Mouse (Mus musculus): Measurements from ENCODE around the gene Igsf8. TPM values are rescaled to one million over a fixed set of nuclear protein-coding genes. Genes with fewer than 3 reads are reported as not detected.

Igsf8 gene
- polyA plus RNA-seq, 1 experiment from 2014 or later: 16.8 TPM

GRCm38 (mm10) chr1:172305635-172306034 lies 44.2 kb downstream of the Igsf8 start:
- Histone ChIP-seq H3K9me3 (replicated peaks) (no peaks in the 10 kb centered on the region), H3K9ac (no peak overlapping the region), H3K27ac (no peak overlapping the region), H3K27me3 (peaks cover 29% of the 10 kb centered on the region), H3K4me3 (replicated peaks) (no peak overlapping the region), H3K36me3 (no peaks in the 10 kb centered on the region), H3K4me2 (no peak overlapping the region), H3K4me1 (replicated peaks) (peaks cover 61% of the 10 kb centered on the region)
- ATAC-seq (ENCODE audit: low read depth) (no peak), DNase-seq (no peak)
- WGBS (ENCODE audit: insufficient replicate concordance): 43% methylated on average over 3 of the region's 3 CpGs

- ATAC-seq (ENCODE audit: low read depth) (no peak), DNase-seq (no peak)
- H3K4me1 ChIP-seq (replicated peaks): peaks cover 66% of the 10 kb centered on the region
- no peak overlapping the region for H3K9ac ChIP-seq
- WGBS (ENCODE audit: insufficient replicate concordance): 21% methylated on average over 4 of the region's 4 CpGs
- H3K9me3 ChIP-seq (replicated peaks): no peaks in the 10 kb centered on the region
- peaks cover 24% of the 10 kb centered on the region for H3K27me3 ChIP-seq
- H3K4me2 ChIP-seq: no peak overlapping the region
- no peak overlapping the region for H3K27ac ChIP-seq
- H3K4me3 ChIP-seq (replicated peaks): no peak overlapping the region
- no peaks in the 10 kb centered on the region for H3K36me3 ChIP-seq
Observed at GRCm38 (mm10) chr1:172306196-172306595, 44.8 kb downstream of the Igsf8 start.

GRCm38 (mm10) chr1:172306885-172307284 lies 45.4 kb downstream of the Igsf8 start:
- WGBS (ENCODE audit: insufficient replicate concordance): 67% methylated on average over 6 of the region's 6 CpGs
- H3K4me2 ChIP-seq: no peak overlapping the region
- DNase-seq: no peak
- ATAC-seq (ENCODE audit: low read depth): no peak
- no peaks in the 10 kb centered on the region for H3K36me3 ChIP-seq
- no peaks in the 10 kb centered on the region for H3K9me3 ChIP-seq (replicated peaks)
- H3K9ac ChIP-seq: no peak overlapping the region
- H3K27ac ChIP-seq: no peak overlapping the region
- H3K4me1 ChIP-seq (replicated peaks): peaks cover 72% of the 10 kb centered on the region
- H3K27me3 ChIP-seq: peaks cover 20% of the 10 kb centered on the region
- H3K4me3 ChIP-seq (replicated peaks): no peak overlapping the region

GRCm38 (mm10) chr1:172307936-172308335 lies 46.5 kb downstream of the Igsf8 start:
- H3K9ac ChIP-seq: no peak overlapping the region
- H3K36me3 ChIP-seq: no peaks in the 10 kb centered on the region
- no peak overlapping the region for H3K4me3 ChIP-seq (replicated peaks)
- peaks cover 10% of the 10 kb centered on the region; the same call in 1 of the 2 replicates for H3K27me3 ChIP-seq
- peaks cover 70% of the 10 kb centered on the region for H3K4me1 ChIP-seq (replicated peaks)
- no peak for DNase-seq
- H3K4me2 ChIP-seq: no peak overlapping the region
- no peaks in the 10 kb centered on the region for H3K9me3 ChIP-seq (replicated peaks)
- H3K27ac ChIP-seq: peak overlapping the region; percentile 39; the same call in 1 of the 2 replicates
- no peak for ATAC-seq (ENCODE audit: low read depth)
- WGBS (ENCODE audit: insufficient replicate concordance): 66% methylated on average over 10 of the region's 10 CpGs

GRCm38 (mm10) chr1:172308409-172308808 lies 47.0 kb downstream of the Igsf8 start:
- H3K9ac ChIP-seq: no peak overlapping the region
- no peak for DNase-seq
- no peak overlapping the region for H3K4me2 ChIP-seq
- H3K27me3 ChIP-seq: peaks cover 5% of the 10 kb centered on the region; the same call in 1 of the 2 replicates
- peaks cover 70% of the 10 kb centered on the region for H3K4me1 ChIP-seq (replicated peaks)
- no peak overlapping the region for H3K4me3 ChIP-seq (replicated peaks)
- peak overlapping the region; percentile 39; the same call in 1 of the 2 replicates for H3K27ac ChIP-seq
- WGBS (ENCODE audit: insufficient replicate concordance): 83% methylated on average over 1 of the region's 1 CpGs
- no peaks in the 10 kb centered on the region for H3K36me3 ChIP-seq
- no peaks in the 10 kb centered on the region for H3K9me3 ChIP-seq (replicated peaks)
- ATAC-seq (ENCODE audit: low read depth): no peak

GRCm38 (mm10) chr1:172309699-172310398 lies 48.4 kb downstream of the Igsf8 start:
- Histone ChIP-seq H3K9ac (peak overlapping the region; percentile 65), H3K27me3 (no peaks in the 10 kb centered on the region), H3K36me3 (no peaks in the 10 kb centered on the region), H3K4me2 (peak overlapping the region; percentile 67), H3K9me3 (replicated peaks) (no peaks in the 10 kb centered on the region), H3K4me1 (replicated peaks) (peaks cover 58% of the 10 kb centered on the region), H3K27ac (peak overlapping the region; percentile 51; the same call in 1 of the 2 replicates), H3K4me3 (replicated peaks) (peak overlapping the region; percentile 39)
- ATAC-seq (ENCODE audit: low read depth) (peak; percentile 42), DNase-seq (peak; percentile 80)
- 1% methylated on average over 14 of the region's 14 CpGs for WGBS (ENCODE audit: insufficient replicate concordance)

GRCm38 (mm10) chr1:172311248-172311906 lies 49.9 kb downstream of the Igsf8 start:
- DNase-seq: peak; percentile 35
- Histone ChIP-seq H3K4me1 (replicated peaks) (peaks cover 43% of the 10 kb centered on the region), H3K27me3 (no peaks in the 10 kb centered on the region), H3K36me3 (no peaks in the 10 kb centered on the region), H3K9ac (peak overlapping the region; percentile 76), H3K4me3 (replicated peaks) (peak overlapping the region; percentile 75), H3K4me2 (peak overlapping the region; percentile 96), H3K27ac (peak overlapping the region; percentile 83), H3K9me3 (replicated peaks) (no peaks in the 10 kb centered on the region)
- 1% methylated on average over 23 of the region's 23 CpGs for WGBS (ENCODE audit: insufficient replicate concordance)
- peak; percentile 16 for ATAC-seq (ENCODE audit: low read depth)

- ATAC-seq (ENCODE audit: low read depth): peak; percentile 90
Observed at GRCm38 (mm10) chr1:172311921-172312767, 50.7 kb downstream of the Igsf8 start.

GRCm38 (mm10) chr1:172312768-172313561 lies 51.5 kb downstream of the Igsf8 start:
- peaks cover 43% of the 10 kb centered on the region for H3K4me1 ChIP-seq (replicated peaks)
- H3K9me3 ChIP-seq (replicated peaks): no peaks in the 10 kb centered on the region
- 0 out of 2 replicates have a peak overlapping the region, but pooled peaks have one; percentile 6 for H3K27ac ChIP-seq
- peak overlapping the region; percentile 80 for H3K9ac ChIP-seq
- no peaks in the 10 kb centered on the region for H3K27me3 ChIP-seq
- peak overlapping the region; percentile 96 for H3K4me2 ChIP-seq
- 11% methylated on average over 16 of the region's 16 CpGs for WGBS (ENCODE audit: insufficient replicate concordance)
- H3K4me3 ChIP-seq (replicated peaks): peak overlapping the region; percentile 75
- peaks cover 9% of the 10 kb centered on the region for H3K36me3 ChIP-seq
- DNase-seq (no peak), ATAC-seq (ENCODE audit: low read depth) (peak; percentile 49)

More at GRCm38 (mm10) chr1:172311921-172312767, 50.7 kb downstream of the Igsf8 start:
- DNase-seq: peak; percentile 86
- Histone ChIP-seq H3K4me1 (replicated peaks) (peaks cover 43% of the 10 kb centered on the region), H3K4me2 (peak overlapping the region; percentile 96), H3K36me3 (peaks cover under 1% of the 10 kb centered on the region; the same call in 1 of the 2 replicates), H3K27me3 (no peaks in the 10 kb centered on the region), H3K27ac (peak overlapping the region; percentile 83), H3K9me3 (replicated peaks) (no peaks in the 10 kb centered on the region), H3K4me3 (replicated peaks) (peak overlapping the region; percentile 75), H3K9ac (peak overlapping the region; percentile 80)
- under 1% methylated on average over 54 of the region's 55 CpGs for WGBS (ENCODE audit: insufficient replicate concordance)

- Histone ChIP-seq H3K27me3 (no peaks in the 10 kb centered on the region), H3K9me3 (replicated peaks) (no peaks in the 10 kb centered on the region), H3K36me3 (peaks cover 17% of the 10 kb centered on the region), H3K4me1 (replicated peaks) (peaks cover 38% of the 10 kb centered on the region), H3K4me3 (replicated peaks) (peak overlapping the region; percentile 75; the same call in 1 of the 2 replicates), H3K9ac (no peak overlapping the region), H3K4me2 (peak overlapping the region; percentile 96), H3K27ac (no peak overlapping the region)
- no peak for ATAC-seq (ENCODE audit: low read depth)
- DNase-seq: no peak
- WGBS (ENCODE audit: insufficient replicate concordance): 76% methylated on average over 10 of the region's 10 CpGs
Observed at GRCm38 (mm10) chr1:172313613-172314411, 52.4 kb downstream of the Igsf8 start.
